Mouse (Mus musculus) lung, postnatal 25 days (tissue): Measurements from ENCODE around the gene Gm13057.
"Not testable (repeated sequence)": the region's sequence is repeated elsewhere in the genome, so short reads cannot be mapped to it uniquely, and the experiment has no call there.

Experiments
- DNase-seq: peaks from one replicate; pipeline ENCODE4 v3.0.0; 2022; ENCODE audit warnings: low spot score

Gene Gm13057

GRCm38 (mm10) chr4:143551400-143551799, at the start of gene Gm13057, which contains the start of gene BC080695:
Gene Gm13057 (plus strand): TSS chr4:143551709.
Gene BC080695 (plus strand): TSS chr4:143551700.
- DNase-seq = not testable (repeated sequence)

DNA sequence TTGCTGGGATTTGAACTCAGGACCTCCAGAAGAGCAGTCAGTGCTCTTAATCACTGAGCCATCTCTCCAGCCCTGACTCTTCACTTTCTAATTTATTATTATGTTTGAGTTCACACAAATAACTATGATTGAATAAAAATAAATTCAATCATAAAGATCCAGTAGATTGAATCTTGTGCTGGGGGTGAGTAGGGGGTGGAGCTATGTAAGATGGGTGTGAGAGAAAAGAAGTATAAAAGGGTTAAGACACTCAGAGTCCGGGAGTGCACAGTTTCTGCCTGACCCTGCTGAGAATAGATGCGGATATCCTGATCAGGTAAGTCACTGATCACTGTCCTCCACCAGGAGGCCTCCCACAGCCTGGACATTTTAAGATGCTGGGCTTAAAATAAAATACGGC, 40.5 kb upstream of the Gm13057 start, which contains the start of gene Gm13043:
Gene Gm13043 (plus strand): TSS at position 301 of the 400 bp plus-strand sequence.
- DNase-seq = no peak

DNA sequence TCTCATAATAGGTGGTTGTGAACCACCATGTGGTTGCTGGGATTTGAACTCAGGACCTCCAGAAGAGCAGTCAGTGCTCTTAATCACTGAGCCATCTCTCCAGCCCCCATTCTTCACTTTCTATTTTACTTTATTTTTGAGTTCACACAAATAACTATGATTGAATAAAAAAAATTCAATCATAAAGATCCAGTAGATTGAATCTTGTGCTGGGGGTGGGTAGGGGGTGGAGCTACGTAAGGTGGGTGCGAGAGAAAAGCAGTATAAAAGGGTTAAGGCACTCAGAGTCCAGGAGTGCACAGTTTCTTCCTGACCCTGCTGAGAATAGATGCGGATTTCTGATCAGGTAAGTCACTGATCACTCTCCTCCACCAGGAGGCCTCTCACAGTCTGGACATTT, 15.9 kb upstream of the Gm13057 start, which contains the start of gene Gm13040:
Gene Gm13040 (plus strand): TSS at position 301 of the 400 bp plus-strand sequence.
- not testable (repeated sequence) for DNase-seq
